In the genomic region with DNA sequence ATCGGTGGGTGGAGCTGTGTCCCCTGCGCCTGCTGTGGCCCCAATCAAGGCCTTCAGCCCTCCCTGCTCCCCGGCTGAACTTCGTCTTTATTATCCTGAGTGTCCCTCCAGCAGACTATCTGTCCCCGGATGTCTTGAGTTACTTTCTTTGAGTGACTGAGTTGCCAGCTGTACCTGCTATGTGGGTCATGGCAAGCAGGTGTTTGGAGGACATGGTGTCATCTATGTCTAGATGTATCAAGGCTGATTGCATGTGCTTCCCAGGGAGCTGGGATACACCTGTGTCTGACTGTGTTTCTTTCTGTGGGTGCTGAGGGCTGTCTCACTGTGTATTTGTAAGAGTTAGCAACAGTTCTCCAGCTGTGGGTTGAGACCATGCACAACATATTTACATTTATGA, we compare ENCODE assay signal across 8 mouse cellular contexts. TPM values are rescaled to one million over a fixed set of nuclear protein-coding genes. Genes with fewer than 3 reads are reported as not detected.
DNase-seq lines count a peak whose midpoint lies in the region; ATAC-seq and TF ChIP-seq lines count a peak whose summit lies in the region.

No protein-coding gene starts in this region.

- H3K4me3 ChIP-seq in gastrocnemius, adult 2 months, result peak overlapping the region; percentile 74
- peak overlapping the region; percentile 36 to 55 for H3K4me3 ChIP-seq in liver, embryonic 14.5 days (ENCODE audit: insufficient read depth in 1 of 2, low read depth in 2 of 2, low read length in 2 of 2)

- peak overlapping the region; percentile 50 for H3K9ac ChIP-seq in liver, embryonic 14.5 days (replicated peaks)

- no peak for TF ChIP-seq EP300 in liver, embryonic 14.5 days (IDR thresholded peaks at IDR 0.05; ENCODE audit: low read depth)

- intact Hi-C loops in gastrocnemius, adult 2 months (cut with DNase I), result loop anchor here (5.0 kb wide), 1 partner anchor 213 kb away; no protein-coding TSS in a partner anchor
- intact Hi-C loops in gastrocnemius, postnatal 36 days (cut with DNase I), result no loop called here

- H3K4me1 ChIP-seq in liver, embryonic 14.5 days (replicated peaks; ENCODE audit: control insufficient read depth in 2 of 2, insufficient read depth in 2 of 2, low read length in 1 of 2), result peaks cover 10 to 20% of the 10 kb centered on the region in 2 experiments

- no peak for DNase-seq in gastrocnemius, adult 2 months
- no peak for DNase-seq in gastrocnemius, postnatal 36 days
- peak; percentile 77 for DNase-seq in thymus, postnatal 0 days (ENCODE audit: low spot score)
- DNase-seq in thymus, postnatal 4 days, result no peak
- no peak for DNase-seq in liver, embryonic 14.5 days (ENCODE audit: low read depth in 3 of 3, low spot score in 3 of 3)
- peak; percentile 62 for DNase-seq in thymus, postnatal 14 days
- DNase-seq in layer of hippocampus, adult 9-10 months (ENCODE audit: low spot score), result no peak
- no peak for DNase-seq in kidney, adult 11 months

- H3K27ac ChIP-seq in gastrocnemius, adult 2 months, result peak overlapping the region; percentile 64
- H3K27ac ChIP-seq in liver, embryonic 14.5 days, result no peak overlapping the region

- H3K27me3 ChIP-seq in liver, embryonic 14.5 days (ENCODE audit: control insufficient read depth, insufficient read depth, low read length), result peaks cover 34% of the 10 kb centered on the region

- no peak for ATAC-seq in liver, embryonic 14.5 days (ENCODE audit: insufficient read depth)

- H3K36me3 ChIP-seq in liver, embryonic 14.5 days (replicated peaks; ENCODE audit: control insufficient read depth, insufficient read depth, low read depth), result no peaks in the 10 kb centered on the region

- TF ChIP-seq CTCF in gastrocnemius, adult 2 months (IDR thresholded peaks at IDR 0.05), result no peak
- TF ChIP-seq CTCF in liver, embryonic 14.5 days (IDR thresholded peaks at IDR 0.05; ENCODE audit: low read depth), result no peak

- no peaks in the 10 kb centered on the region for H3K9me3 ChIP-seq in liver, embryonic 14.5 days (ENCODE audit: control insufficient read depth, low read length)

- 2% methylated on average over 5 of the region's 5 CpGs for WGBS in liver, embryonic 14.5 days (ENCODE audit: insufficient replicate concordance)

- H3K4me2 ChIP-seq in liver, embryonic 14.5 days (ENCODE audit: low read depth), result peak overlapping the region; percentile 92

RNA-seq across cellular contexts. Expression of a gene that starts 6.0 kb away (rescaled TPM):
- 1 to 10 TPM in 1 of 2 experiments, under 1 TPM in 1; 0.86 to 2.6 TPM for total RNA-seq in gastrocnemius, adult 2 months (2021)
- total RNA-seq in gastrocnemius, postnatal 36 days (2021), result 1 to 10 TPM; 1.9 to 2.3 TPM
- 3.0 and 3.5 TPM in 2 replicates for polyA plus RNA-seq in thymus, postnatal 0 days (2015; fragmentation: Nextera tagmentation; extraction: Ambion mirVana)
- 0.81 TPM in 2 replicates for polyA plus RNA-seq in liver, embryonic 14.5 days (2012; rRNA removed)
- polyA plus RNA-seq in liver, embryonic 14.5 days (2014; fragmentation: Nextera tagmentation; extraction: Ambion mirVana), result 1.0 and 2.1 TPM in 2 replicates

RNA-seq across cellular contexts. Expression of a gene that starts 20.6 kb away (rescaled TPM):
- total RNA-seq in gastrocnemius, adult 2 months (2021), result 1 to 10 TPM; 3.8 to 4.5 TPM
- total RNA-seq in gastrocnemius, postnatal 36 days (2021), result 1 to 10 TPM; 3.3 to 3.5 TPM
- polyA plus RNA-seq in thymus, postnatal 0 days (2015; fragmentation: Nextera tagmentation; extraction: Ambion mirVana), result 3.1 and 3.4 TPM in 2 replicates
- 1.5 and 2.5 TPM in 2 replicates for polyA plus RNA-seq in liver, embryonic 14.5 days (2012; rRNA removed)
- 2.3 TPM in 2 replicates for polyA plus RNA-seq in liver, embryonic 14.5 days (2014; fragmentation: Nextera tagmentation; extraction: Ambion mirVana)

RNA-seq across cellular contexts. Expression of a gene that starts 28.0 kb away (rescaled TPM):
- 1 to 10 TPM; 4.7 to 6.0 TPM for total RNA-seq in gastrocnemius, adult 2 months (2021)
- total RNA-seq in gastrocnemius, postnatal 36 days (2021), result 1 to 10 TPM; 4.1 to 4.5 TPM
- 571 and 608 TPM in 2 replicates for polyA plus RNA-seq in thymus, postnatal 0 days (2015; fragmentation: Nextera tagmentation; extraction: Ambion mirVana)
- polyA plus RNA-seq in liver, embryonic 14.5 days (2012; rRNA removed), result 14.6 and 15.6 TPM in 2 replicates
- polyA plus RNA-seq in liver, embryonic 14.5 days (2014; fragmentation: Nextera tagmentation; extraction: Ambion mirVana), result 22.3 and 23.6 TPM in 2 replicates

Comparison
In these comparisons a context has a peak if more than half of its experiments do, and no peak if none do; other contexts are left out.
1. DNase-seq: peak in thymus, postnatal 0 days (single experiment) and thymus, postnatal 14 days (single experiment); none in gastrocnemius, adult 2 months (single experiment), gastrocnemius, postnatal 36 days (0 of 2), thymus, postnatal 4 days (single experiment), liver, embryonic 14.5 days (0 of 3), layer of hippocampus, adult 9-10 months (single experiment) and kidney, adult 11 months (single experiment).